Mouse (Mus musculus) spleen, adult 2 months (tissue): ENCODE measurements at regions not wholly inside any gene's neighbourhood (a gene's known extent, or its start where the extent isn't known, plus 50 kb on each side); places are given as distances from the start of the nearest gene placed in this dataset.

ENCODE experiments used
- CTCF ChIP-seq: fragments of 200-500 bp; IDR thresholded peaks from 2 replicates; pipeline ENCODE4 v1.5.1; 2011; ENCODE audit warnings: mild to moderate bottlenecking, inconsistent platforms; ENCODE audit not compliant: insufficient read depth, insufficient read length, insufficient replicate concordance; ENCODE audit errors: extremely low read depth
- POLR2A ChIP-seq: fragments of 200-500 bp; IDR thresholded peaks from 2 replicates; pipeline ENCODE4 v1.6.1; 2011; ENCODE audit warnings: low read depth, low read length, inconsistent platforms

GRCm38 (mm10) chr13:85479405-85479804, 190.5 kb upstream of the Rasa1 start:
- TF ChIP-seq CTCF (no peak), POLR2A (no peak)
